Mouse (Mus musculus): ENCODE data around the gene Med28. TPM values are rescaled to one million over a fixed set of nuclear protein-coding genes. Genes with fewer than 3 reads are reported as not detected.

Gene Med28
- total and polyA plus RNA-seq, 2 experiments from 2014 or later, result 78.3 to 136 TPM

GRCm38 (mm10) chr5:45496042-45496441 lies 24.0 kb upstream of the Med28 start:
- DNase-seq (ENCODE audit: low spot score), result no peak
- Histone ChIP-seq H3K27ac (ENCODE audit: low read depth) (no peak overlapping the region), H3K36me3 (replicated peaks; ENCODE audit: control insufficient read depth, insufficient read depth, low read length) (peaks cover 49% of the 10 kb centered on the region), H3K4me3 (ENCODE audit: low read depth, low read length) (no peak overlapping the region), H3K27me3 (ENCODE audit: control insufficient read depth, insufficient read depth, low read length) (no peaks in the 10 kb centered on the region), H3K4me2 (ENCODE audit: low read depth, low read length) (no peak overlapping the region), H3K9ac (replicated peaks; ENCODE audit: low read depth, low read length) (no peak overlapping the region), H3K9me3 (replicated peaks; ENCODE audit: control insufficient read depth, low read length) (no peaks in the 10 kb centered on the region), H3K4me1 (ENCODE audit: control insufficient read depth, insufficient read depth) (peaks cover 9% of the 10 kb centered on the region; the same call in 1 of the 2 replicates)
- TF ChIP-seq EP300 (IDR thresholded peaks at IDR 0.05; ENCODE audit: low read depth) (no peak), CTCF (IDR thresholded peaks at IDR 0.05; ENCODE audit: low read depth) (no peak)
- ATAC-seq (ENCODE audit: insufficient read depth, low read depth), result no peak

GRCm38 (mm10) chr5:45496479-45496878 lies 23.6 kb upstream of the Med28 start:
- TF ChIP-seq CTCF (IDR thresholded peaks at IDR 0.05; ENCODE audit: low read depth) (no peak), EP300 (IDR thresholded peaks at IDR 0.05; ENCODE audit: low read depth) (no peak)
- DNase-seq (ENCODE audit: low spot score) (no peak), ATAC-seq (ENCODE audit: insufficient read depth, low read depth) (no peak)
- Histone ChIP-seq H3K4me3 (ENCODE audit: low read depth, low read length) (no peak overlapping the region), H3K36me3 (replicated peaks; ENCODE audit: control insufficient read depth, insufficient read depth, low read length) (peaks cover 53% of the 10 kb centered on the region), H3K27me3 (ENCODE audit: control insufficient read depth, insufficient read depth, low read length) (no peaks in the 10 kb centered on the region), H3K4me1 (ENCODE audit: control insufficient read depth, insufficient read depth) (peaks cover 9% of the 10 kb centered on the region; the same call in 1 of the 2 replicates), H3K4me2 (ENCODE audit: low read depth, low read length) (no peak overlapping the region), H3K27ac (ENCODE audit: low read depth) (no peak overlapping the region), H3K9ac (replicated peaks; ENCODE audit: low read depth, low read length) (no peak overlapping the region), H3K9me3 (replicated peaks; ENCODE audit: control insufficient read depth, low read length) (no peaks in the 10 kb centered on the region)
- WGBS, result 86% methylated on average over 4 of the region's 4 CpGs

- Histone ChIP-seq H3K27me3 (ENCODE audit: control insufficient read depth, insufficient read depth, low read length) (no peaks in the 10 kb centered on the region), H3K9me3 (replicated peaks; ENCODE audit: control insufficient read depth, low read length) (no peaks in the 10 kb centered on the region), H3K4me1 (ENCODE audit: control insufficient read depth, insufficient read depth) (peaks cover 9% of the 10 kb centered on the region; the same call in 1 of the 2 replicates), H3K36me3 (replicated peaks; ENCODE audit: control insufficient read depth, insufficient read depth, low read length) (peaks cover 59% of the 10 kb centered on the region), H3K27ac (ENCODE audit: low read depth) (no peak overlapping the region), H3K4me3 (ENCODE audit: low read depth, low read length) (no peak overlapping the region), H3K9ac (replicated peaks; ENCODE audit: low read depth, low read length) (no peak overlapping the region), H3K4me2 (ENCODE audit: low read depth, low read length) (no peak overlapping the region)
- DNase-seq (ENCODE audit: low spot score) (no peak), ATAC-seq (ENCODE audit: insufficient read depth, low read depth) (no peak)
- TF ChIP-seq EP300 (IDR thresholded peaks at IDR 0.05; ENCODE audit: low read depth), result no peak
- TF ChIP-seq CTCF (IDR thresholded peaks at IDR 0.05; ENCODE audit: low read depth), result no peak
- WGBS, result 82% methylated on average over 12 of the region's 12 CpGs
These were observed 23.0 kb upstream of the Med28 start for GRCm38 (mm10) chr5:45496930-45497550.

GRCm38 (mm10) chr5:45497564-45497963 lies 22.5 kb upstream of the Med28 start:
- ATAC-seq (ENCODE audit: insufficient read depth, low read depth) (no peak), DNase-seq (ENCODE audit: low spot score) (no peak)
- Histone ChIP-seq H3K4me2 (ENCODE audit: low read depth, low read length) (no peak overlapping the region), H3K9ac (replicated peaks; ENCODE audit: low read depth, low read length) (no peak overlapping the region), H3K9me3 (replicated peaks; ENCODE audit: control insufficient read depth, low read length) (no peaks in the 10 kb centered on the region), H3K4me3 (ENCODE audit: low read depth, low read length) (no peak overlapping the region), H3K4me1 (ENCODE audit: control insufficient read depth, insufficient read depth) (peaks cover 9% of the 10 kb centered on the region; the same call in 1 of the 2 replicates), H3K36me3 (replicated peaks; ENCODE audit: control insufficient read depth, insufficient read depth, low read length) (peaks cover 64% of the 10 kb centered on the region), H3K27me3 (ENCODE audit: control insufficient read depth, insufficient read depth, low read length) (no peaks in the 10 kb centered on the region), H3K27ac (ENCODE audit: low read depth) (no peak overlapping the region)
- WGBS, result 85% methylated on average over 5 of the region's 5 CpGs
- no peak for TF ChIP-seq EP300 (IDR thresholded peaks at IDR 0.05; ENCODE audit: low read depth)
- no peak for TF ChIP-seq CTCF (IDR thresholded peaks at IDR 0.05; ENCODE audit: low read depth)

GRCm38 (mm10) chr5:45510071-45510470 lies 10.0 kb upstream of the Med28 start:
- no peak overlapping the region for H3K27ac ChIP-seq (ENCODE audit: low read depth)
- H3K4me3 ChIP-seq (ENCODE audit: low read depth, low read length), result no peak overlapping the region
- H3K4me1 ChIP-seq (ENCODE audit: control insufficient read depth, insufficient read depth), result no peaks in the 10 kb centered on the region
- WGBS, result 83% methylated on average over 7 of the region's 7 CpGs
- ATAC-seq (ENCODE audit: insufficient read depth, low read depth) (no peak), DNase-seq (ENCODE audit: low spot score) (no peak)
- H3K9ac ChIP-seq (replicated peaks; ENCODE audit: low read depth, low read length), result no peak overlapping the region
- H3K9me3 ChIP-seq (replicated peaks; ENCODE audit: control insufficient read depth, low read length), result no peaks in the 10 kb centered on the region
- peaks cover 69% of the 10 kb centered on the region for H3K36me3 ChIP-seq (replicated peaks; ENCODE audit: control insufficient read depth, insufficient read depth, low read length)
- TF ChIP-seq CTCF (IDR thresholded peaks at IDR 0.05; ENCODE audit: low read depth), result no peak
- no peak for TF ChIP-seq EP300 (IDR thresholded peaks at IDR 0.05; ENCODE audit: low read depth)
- no peak overlapping the region for H3K4me2 ChIP-seq (ENCODE audit: low read depth, low read length)
- no peaks in the 10 kb centered on the region for H3K27me3 ChIP-seq (ENCODE audit: control insufficient read depth, insufficient read depth, low read length)

- ATAC-seq (ENCODE audit: insufficient read depth, low read depth) (no peak), DNase-seq (ENCODE audit: low spot score) (no peak)
- H3K27ac ChIP-seq (ENCODE audit: low read depth), result no peak overlapping the region
- no peak overlapping the region for H3K4me3 ChIP-seq (ENCODE audit: low read depth, low read length)
- H3K9ac ChIP-seq (replicated peaks; ENCODE audit: low read depth, low read length), result no peak overlapping the region
- no peak for TF ChIP-seq EP300 (IDR thresholded peaks at IDR 0.05; ENCODE audit: low read depth)
- no peak for TF ChIP-seq CTCF (IDR thresholded peaks at IDR 0.05; ENCODE audit: low read depth)
- no peaks in the 10 kb centered on the region for H3K9me3 ChIP-seq (replicated peaks; ENCODE audit: control insufficient read depth, low read length)
- peaks cover 42% of the 10 kb centered on the region for H3K36me3 ChIP-seq (replicated peaks; ENCODE audit: control insufficient read depth, insufficient read depth, low read length)
- H3K27me3 ChIP-seq (ENCODE audit: control insufficient read depth, insufficient read depth, low read length), result no peaks in the 10 kb centered on the region
- WGBS, result 86% methylated on average over 6 of the region's 6 CpGs
- no peaks in the 10 kb centered on the region for H3K4me1 ChIP-seq (ENCODE audit: control insufficient read depth, insufficient read depth)
- no peak overlapping the region for H3K4me2 ChIP-seq (ENCODE audit: low read depth, low read length)
These were observed 7.1 kb upstream of the Med28 start for GRCm38 (mm10) chr5:45512908-45513307.
